Mouse (Mus musculus) MEL-GATA-1-ER (cell line): ENCODE data around the gene Hist1h4n.
"Not testable (repeated sequence)": the region's sequence is repeated elsewhere in the genome, so short reads cannot be mapped to it uniquely, and the experiment has no call there.

Experiments
- DNase-seq: peaks from one replicate; pipeline ENCODE4 v3.0.0-alpha.2; 2012; ENCODE audit warnings: low read depth; ENCODE audit errors: extremely low read depth

The Hist1h4n gene

DNA sequence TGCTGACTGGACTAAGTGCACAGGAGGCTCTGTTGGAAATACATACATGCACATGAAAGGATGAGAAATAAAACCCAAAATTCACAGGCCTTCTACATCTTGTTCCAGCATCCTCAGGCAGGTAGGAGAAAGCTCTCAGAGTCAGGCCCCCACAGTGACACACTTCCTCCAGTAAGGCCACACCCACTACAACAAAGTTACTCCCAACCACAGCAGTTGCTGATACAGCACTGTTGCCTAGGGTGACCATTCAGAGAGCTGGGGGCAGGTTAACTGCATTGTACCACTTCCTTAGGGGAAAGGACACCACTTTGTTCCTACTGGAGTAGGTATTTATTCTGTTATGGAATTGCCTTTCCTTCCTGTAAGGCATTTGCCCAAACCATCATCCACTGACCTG is 34.8 kb downstream of the Hist1h4n start:
- DNase-seq, result not testable (repeated sequence)

DNA sequence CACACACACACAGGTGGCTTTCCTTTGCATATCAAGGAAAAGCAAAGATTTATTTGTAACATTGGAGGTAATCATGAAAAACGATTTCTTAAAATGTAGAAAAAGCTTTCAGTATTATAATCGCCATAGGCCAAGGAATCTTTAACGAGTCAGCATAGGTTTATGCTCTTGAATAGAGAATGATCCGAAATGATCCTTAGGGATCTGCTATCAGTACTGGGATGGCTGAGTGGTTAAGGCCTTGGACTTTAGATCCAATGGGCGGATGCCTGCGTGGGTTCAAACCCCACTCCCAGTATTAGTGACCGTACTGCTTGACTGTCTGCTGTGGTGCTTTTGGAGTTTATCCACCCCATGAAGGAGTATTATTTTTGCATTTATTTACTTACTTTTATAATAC is 36.4 kb downstream of the Hist1h4n start:
- no peak for DNase-seq

DNA sequence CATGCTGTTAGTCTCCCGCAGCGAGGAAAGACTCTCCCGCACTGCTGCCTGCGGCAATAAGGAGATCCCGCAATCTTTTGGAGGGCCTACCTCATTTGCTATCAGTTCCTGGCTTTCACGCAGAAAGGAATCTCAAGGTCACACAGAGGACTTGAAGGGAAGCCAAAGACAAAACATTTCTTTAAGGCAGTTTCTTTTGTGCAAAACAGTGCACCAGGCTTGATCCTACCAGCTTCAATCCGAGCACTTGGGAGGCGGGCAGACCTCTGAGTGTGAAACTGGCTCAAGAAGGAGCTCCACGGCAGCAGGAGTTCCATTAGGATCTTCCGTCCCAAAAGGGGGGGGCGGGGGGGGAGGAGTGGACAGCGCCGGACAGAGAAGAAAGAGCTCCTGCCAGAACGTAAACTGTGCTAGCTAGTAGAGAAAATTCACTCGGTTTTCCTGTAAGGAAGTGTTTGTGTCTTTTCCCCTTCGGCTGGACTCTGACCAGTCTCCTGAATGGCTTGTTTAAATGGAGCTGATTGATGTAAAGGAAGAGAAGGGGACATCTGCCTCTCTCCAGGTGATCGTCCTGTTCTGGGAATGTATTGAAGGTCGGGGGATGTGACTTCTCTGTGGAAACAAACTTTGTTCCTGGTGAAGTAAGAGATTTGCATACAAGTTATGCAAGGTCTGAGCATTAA is 41.3 kb downstream of the Hist1h4n start:
- DNase-seq, result no peak

DNA sequence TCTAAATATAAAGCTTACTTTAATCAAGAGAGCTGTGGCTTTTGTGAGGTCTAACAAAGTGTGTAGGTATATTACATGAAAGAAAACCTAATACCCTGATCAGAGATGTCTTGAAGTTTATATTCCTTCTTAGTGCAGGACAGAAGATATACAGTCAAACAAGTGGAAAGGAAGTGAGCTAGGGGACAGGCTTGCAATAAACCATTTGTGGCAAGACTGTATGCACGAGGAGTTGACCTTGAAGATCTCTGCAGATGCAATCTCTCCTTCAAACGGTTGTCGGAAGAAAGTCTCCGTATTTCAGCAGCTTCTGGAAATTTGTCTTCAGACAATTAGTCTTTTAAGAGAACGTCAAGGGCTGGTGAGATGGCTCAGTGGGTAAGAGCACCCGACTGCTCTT is 42.1 kb downstream of the Hist1h4n start:
- no peak for DNase-seq

DNA sequence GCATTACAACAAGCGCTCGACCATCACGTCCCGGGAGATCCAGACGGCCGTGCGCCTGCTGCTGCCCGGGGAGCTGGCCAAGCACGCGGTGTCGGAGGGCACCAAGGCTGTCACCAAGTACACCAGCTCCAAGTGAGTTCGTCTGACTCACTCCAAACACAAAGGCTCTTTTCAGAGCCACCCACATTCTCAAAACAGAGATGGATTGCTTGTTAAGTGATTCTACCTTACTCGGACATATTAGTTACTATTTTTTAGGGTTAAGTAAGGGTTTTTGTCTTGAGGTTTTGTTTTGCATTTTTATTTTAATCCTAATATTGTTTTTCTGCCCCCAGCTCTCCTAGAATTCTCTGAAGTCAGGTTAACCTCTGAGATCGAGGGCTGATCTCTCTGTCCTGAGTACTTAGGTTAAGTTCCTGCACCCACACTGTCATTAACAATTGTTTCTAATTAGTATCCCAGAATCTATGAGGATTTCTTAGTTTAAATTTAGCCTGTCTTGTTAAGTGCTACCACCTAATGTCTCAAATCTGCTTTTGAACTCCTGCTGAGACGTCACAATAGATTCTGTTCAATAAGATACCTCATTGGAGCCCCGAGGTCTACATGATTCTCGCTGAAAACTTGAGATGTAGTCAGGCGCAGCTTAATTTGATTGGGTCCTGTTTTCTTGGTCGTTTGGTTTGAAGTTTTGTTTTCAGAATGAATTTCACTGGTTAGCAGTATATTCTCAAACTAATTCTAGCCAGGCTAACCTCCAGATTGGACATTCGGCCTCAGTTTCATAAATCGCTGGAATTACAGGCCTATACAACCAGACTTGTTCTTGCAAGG is 44.0 kb downstream of the Hist1h4n start:
- DNase-seq, result peak; percentile 70

DNA sequence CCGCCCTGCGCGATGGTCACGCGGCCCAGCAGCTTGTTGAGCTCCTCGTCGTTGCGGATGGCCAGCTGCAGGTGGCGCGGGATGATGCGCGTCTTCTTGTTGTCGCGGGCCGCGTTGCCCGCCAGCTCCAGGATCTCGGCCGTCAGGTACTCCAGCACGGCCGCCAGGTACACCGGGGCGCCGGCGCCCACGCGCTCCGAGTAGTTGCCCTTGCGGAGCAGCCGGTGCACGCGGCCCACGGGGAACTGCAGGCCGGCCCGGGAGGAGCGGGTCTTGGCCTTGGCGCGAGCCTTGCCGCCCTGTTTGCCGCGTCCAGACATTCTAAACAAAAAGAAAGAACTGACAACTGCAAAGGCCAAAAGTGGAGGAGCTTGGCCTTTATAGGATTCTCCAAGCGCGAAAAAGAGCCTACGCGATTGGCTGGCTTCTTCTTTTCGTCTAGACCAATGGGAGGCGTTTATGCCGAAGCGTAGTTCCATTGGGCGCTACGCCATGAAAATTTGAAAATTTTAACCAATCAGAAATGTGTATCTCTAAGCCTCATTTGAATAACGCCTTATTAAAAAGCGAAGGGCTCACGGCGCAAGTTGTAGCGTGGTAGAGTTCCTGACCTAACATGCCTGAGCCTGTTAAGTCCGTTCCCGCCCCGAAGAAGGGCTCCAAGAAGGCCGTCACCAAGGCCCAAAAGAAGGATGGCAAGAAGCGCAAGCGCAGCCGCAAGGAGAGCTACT is 44.9 kb downstream of the Hist1h4n start, which contains the start of the genes Hist1h2an and Hist1h2bp:
Gene Hist1h2an (minus strand): TSS at position 320 of the 731 bp plus-strand sequence.
Gene Hist1h2bp (plus strand): TSS at position 563 of the 731 bp plus-strand sequence.
- DNase-seq, result peak; percentile 96

DNA sequence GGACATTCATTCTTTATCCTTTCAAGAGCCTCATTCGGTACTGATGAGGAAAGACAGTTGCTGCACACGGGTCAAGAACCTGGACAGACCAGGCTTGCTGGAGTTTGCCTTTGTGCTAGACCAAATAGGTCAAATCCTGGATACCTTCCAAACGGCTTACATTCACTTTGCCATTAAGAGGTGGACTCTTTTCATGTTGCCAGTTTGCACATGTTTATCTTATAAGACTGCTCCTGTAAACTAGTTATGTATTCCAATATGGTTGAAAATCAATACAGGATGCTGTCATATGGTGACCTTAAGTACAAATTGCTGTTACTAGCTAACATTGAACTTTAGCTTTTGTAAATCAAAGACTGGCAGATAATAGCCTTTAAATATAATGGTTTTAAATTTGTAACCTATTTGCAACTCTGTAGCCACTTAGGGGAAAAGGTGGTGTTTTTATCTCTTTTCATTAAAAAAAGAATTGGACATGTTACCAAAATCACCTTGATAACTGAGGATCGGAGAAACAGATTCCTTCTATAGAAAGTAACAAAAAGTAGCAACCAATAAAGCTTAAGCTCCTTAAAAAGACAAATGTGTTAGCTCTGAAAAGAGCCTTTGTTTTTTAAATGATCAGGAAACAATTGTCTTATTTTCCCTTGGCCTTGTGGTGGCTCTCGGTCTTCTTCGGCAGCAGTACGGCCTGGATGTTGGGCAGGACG is 45.7 kb downstream of the Hist1h4n start:
- DNase-seq, result peak; percentile 73

DNA sequence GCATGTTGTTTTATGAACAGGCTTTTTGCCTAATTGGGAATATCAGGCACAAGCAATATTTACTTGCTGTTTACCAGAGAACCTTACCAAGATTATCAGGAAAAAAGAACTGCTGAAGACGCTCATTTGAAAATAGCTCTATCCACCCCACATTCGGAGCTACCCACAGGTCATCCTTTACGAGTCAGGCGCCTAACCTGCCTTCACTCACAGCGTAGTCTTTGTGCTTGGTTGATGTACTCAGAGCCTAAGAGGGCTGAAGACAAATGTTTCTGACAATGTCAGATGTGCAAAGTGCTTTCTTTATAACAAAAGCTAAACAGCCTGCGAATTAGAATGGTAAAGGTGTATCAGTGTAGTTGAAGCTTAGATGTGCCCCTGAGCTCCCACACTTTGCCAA is 47.7 kb downstream of the Hist1h4n start:
- DNase-seq, result peak; percentile 26

DNA sequence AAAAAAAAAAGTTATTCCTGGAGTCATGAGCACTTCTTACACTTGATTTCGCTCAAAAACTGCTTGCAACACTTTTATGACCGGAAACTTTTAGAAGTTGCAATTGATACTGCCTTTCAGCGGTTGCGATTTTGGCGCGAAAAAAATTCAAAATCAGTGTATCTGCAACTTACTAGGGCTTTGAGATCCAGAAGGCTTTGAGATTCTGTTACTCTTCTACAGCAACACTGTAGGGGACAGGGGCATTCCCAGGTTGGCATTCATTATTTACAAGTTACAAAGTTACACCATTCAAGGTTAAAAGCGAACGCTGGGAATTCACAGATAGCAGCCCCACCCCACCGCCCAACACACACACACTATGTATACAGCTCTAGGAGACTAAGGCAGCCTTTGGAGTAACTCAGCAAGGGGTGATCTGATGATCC is 48.2 kb downstream of the Hist1h4n start:
- DNase-seq, result peak; percentile 63

DNA sequence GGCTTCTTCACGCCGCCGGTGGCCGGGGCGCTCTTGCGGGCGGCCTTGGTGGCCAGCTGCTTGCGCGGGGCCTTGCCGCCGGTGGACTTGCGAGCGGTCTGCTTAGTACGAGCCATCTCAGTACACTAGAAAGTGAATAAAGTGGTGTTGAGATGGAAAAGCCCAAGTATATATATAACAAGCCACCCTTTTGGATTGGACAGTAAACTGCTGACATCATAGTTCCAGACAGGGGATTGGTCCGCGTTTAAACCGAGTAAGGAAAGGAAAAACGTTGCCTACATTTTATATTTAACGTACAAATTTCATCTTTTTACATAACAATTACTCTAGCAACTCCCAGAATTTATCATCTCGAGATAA is 48.8 kb downstream of the Hist1h4n start, which contains the start of gene Hist1h3i:
Gene Hist1h3i (minus strand): TSS at position 116 of the 363 bp plus-strand sequence.
- peak; percentile 93 for DNase-seq

DNA sequence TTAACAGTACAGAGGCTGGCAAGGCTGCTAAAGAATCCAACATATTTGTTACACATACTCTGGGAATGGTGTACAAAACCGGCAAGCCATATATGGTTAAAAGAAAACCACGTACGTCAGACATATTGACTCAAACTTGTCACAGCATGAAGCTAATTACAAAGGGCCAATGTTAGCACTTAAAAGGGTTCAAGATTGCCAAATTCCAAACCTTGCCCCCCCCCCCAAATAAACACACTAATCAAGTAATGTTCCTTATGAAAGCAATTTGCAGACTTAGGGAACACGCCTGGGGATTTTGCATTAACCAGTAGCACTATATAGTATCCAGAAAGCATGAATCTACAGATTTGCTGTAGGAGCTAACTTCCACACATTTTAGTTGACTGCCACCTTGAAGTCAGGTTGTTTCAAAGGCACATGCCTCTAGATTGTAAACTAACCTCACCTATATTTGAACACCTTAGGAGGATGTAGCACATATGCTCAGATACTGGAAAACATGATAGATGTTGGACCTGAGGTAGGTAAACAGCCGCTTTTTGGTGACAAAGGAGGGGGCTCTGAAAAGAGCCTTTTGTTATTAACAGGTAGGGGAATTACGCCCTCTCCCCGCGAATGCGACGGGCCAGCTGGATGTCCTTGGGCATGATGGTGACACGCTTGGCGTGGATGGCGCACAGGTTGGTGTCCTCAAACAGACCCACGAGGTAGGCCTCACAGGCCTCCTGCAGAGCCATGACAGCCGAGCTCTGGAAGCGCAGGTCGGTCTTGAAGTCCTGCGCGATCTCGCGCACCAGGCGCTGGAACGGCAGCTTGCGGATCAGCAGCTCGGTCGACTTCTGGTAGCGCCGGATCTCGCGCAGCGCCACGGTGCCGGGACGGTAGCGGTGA is 49.4 kb downstream of the Hist1h4n start:
- DNase-seq, result peak; percentile 81
